Mouse (Mus musculus): Measurements from ENCODE around the gene Nrbp1. TPM values are rescaled to one million over a fixed set of nuclear protein-coding genes. Genes with fewer than 3 reads are reported as not detected.

The Nrbp1 gene
- polyA plus RNA-seq, 1 experiment from 2014 or later: 136 TPM

- peak; percentile 78 for DNase-seq (ENCODE audit: extremely low spot score, low spot score)
- H3K36me3 ChIP-seq (replicated peaks): peaks cover 20% of the 10 kb centered on the region
- WGBS: 0% methylated on average over 40 of the region's 40 CpGs
- no peaks in the 10 kb centered on the region for H3K27me3 ChIP-seq (ENCODE audit: poor library complexity, severe bottlenecking)
- H3K4me1 ChIP-seq: peaks cover 23% of the 10 kb centered on the region
- no peaks in the 10 kb centered on the region for H3K9me3 ChIP-seq
- peak overlapping the region; percentile 84 for H3K4me3 ChIP-seq
- H3K27ac ChIP-seq: peak overlapping the region; percentile 98
Observed at GRCm38 (mm10) chr5:31219911-31220447, 20.7 kb upstream of the Nrbp1 start.

- Histone ChIP-seq H3K4me3 (peak within 1 kb of the TSS; percentile 84), H3K36me3 (replicated peaks) (peaks cover 19% of the 10 kb centered on the region), H3K4me1 (peaks cover 23% of the 10 kb centered on the region), H3K9me3 (no peaks in the 10 kb centered on the region), H3K27ac (peak within 1 kb of the TSS; percentile 98), H3K27me3 (ENCODE audit: poor library complexity, severe bottlenecking) (no peaks in the 10 kb centered on the region)
- peak; percentile 96 for DNase-seq (ENCODE audit: extremely low spot score, low spot score)
- under 1% methylated on average over 70 of the region's 70 CpGs for WGBS
Observed at GRCm38 (mm10) chr5:31220448-31221303, 20.0 kb upstream of the Nrbp1 start, which contains the start of gene Ppm1g. TSS of gene Ppm1g (minus strand) at chr5:31220687.

GRCm38 (mm10) chr5:31221304-31221945, 19.2 kb upstream of the Nrbp1 start:
- Histone ChIP-seq H3K4me3 (peak overlapping the region; percentile 84), H3K4me1 (peaks cover 23% of the 10 kb centered on the region), H3K27ac (peak overlapping the region; percentile 98), H3K9me3 (no peaks in the 10 kb centered on the region), H3K27me3 (ENCODE audit: poor library complexity, severe bottlenecking) (no peaks in the 10 kb centered on the region), H3K36me3 (replicated peaks) (peaks cover 12% of the 10 kb centered on the region)
- DNase-seq (ENCODE audit: extremely low spot score, low spot score): peak; percentile 41
- 12% methylated on average over 11 of the region's 11 CpGs for WGBS

GRCm38 (mm10) chr5:31222696-31223095, 18.0 kb upstream of the Nrbp1 start:
- no peak overlapping the region for H3K27ac ChIP-seq
- H3K27me3 ChIP-seq (ENCODE audit: poor library complexity, severe bottlenecking): no peaks in the 10 kb centered on the region
- H3K4me3 ChIP-seq: no peak overlapping the region
- H3K9me3 ChIP-seq: no peaks in the 10 kb centered on the region
- WGBS: 93% methylated on average over 9 of the region's 9 CpGs
- no peaks in the 10 kb centered on the region for H3K36me3 ChIP-seq (replicated peaks)
- DNase-seq (ENCODE audit: extremely low spot score, low spot score): no peak
- peaks cover 23% of the 10 kb centered on the region for H3K4me1 ChIP-seq

- 70% methylated on average over 1 of the region's 1 CpGs for WGBS
- H3K27ac ChIP-seq: no peak overlapping the region
- DNase-seq (ENCODE audit: extremely low spot score, low spot score): no peak
- peaks cover 2% of the 10 kb centered on the region; the same call in 1 of the 2 replicates for H3K4me1 ChIP-seq
- no peaks in the 10 kb centered on the region for H3K36me3 ChIP-seq (replicated peaks)
- no peaks in the 10 kb centered on the region for H3K9me3 ChIP-seq
- H3K27me3 ChIP-seq (ENCODE audit: poor library complexity, severe bottlenecking): no peaks in the 10 kb centered on the region
- H3K4me3 ChIP-seq: no peak overlapping the region
Observed at GRCm38 (mm10) chr5:31226641-31227040, 14.0 kb upstream of the Nrbp1 start.

GRCm38 (mm10) chr5:31241522-31242034, 914 bp downstream of the Nrbp1 start:
- no peaks in the 10 kb centered on the region for H3K27me3 ChIP-seq (ENCODE audit: poor library complexity, severe bottlenecking)
- peak overlapping the region; percentile 95 for H3K4me3 ChIP-seq
- H3K27ac ChIP-seq: peak overlapping the region; percentile 97
- DNase-seq (ENCODE audit: extremely low spot score, low spot score): no peak
- H3K9me3 ChIP-seq: no peaks in the 10 kb centered on the region
- under 1% methylated on average over 13 of the region's 13 CpGs for WGBS
- H3K36me3 ChIP-seq (replicated peaks): peaks cover 30% of the 10 kb centered on the region
- H3K4me1 ChIP-seq: peaks cover 16% of the 10 kb centered on the region

- no peaks in the 10 kb centered on the region for H3K9me3 ChIP-seq
- peak overlapping the region; percentile 95 for H3K4me3 ChIP-seq
- DNase-seq (ENCODE audit: extremely low spot score, low spot score): no peak
- peaks cover 16% of the 10 kb centered on the region for H3K4me1 ChIP-seq
- no peaks in the 10 kb centered on the region for H3K27me3 ChIP-seq (ENCODE audit: poor library complexity, severe bottlenecking)
- WGBS: 30% methylated on average over 10 of the region's 10 CpGs
- H3K27ac ChIP-seq: no peak overlapping the region
- H3K36me3 ChIP-seq (replicated peaks): peaks cover 36% of the 10 kb centered on the region
Observed at GRCm38 (mm10) chr5:31242191-31242590, 1.5 kb downstream of the Nrbp1 start.

GRCm38 (mm10) chr5:31250716-31251115, 10.1 kb downstream of the Nrbp1 start:
- Histone ChIP-seq H3K27ac (peak overlapping the region; percentile 79), H3K9me3 (no peaks in the 10 kb centered on the region), H3K4me3 (no peak overlapping the region; the same call in 1 of the 2 replicates), H3K4me1 (peaks cover 37% of the 10 kb centered on the region), H3K36me3 (replicated peaks) (peaks cover 100% of the 10 kb centered on the region), H3K27me3 (ENCODE audit: poor library complexity, severe bottlenecking) (peaks cover 23% of the 10 kb centered on the region)
- 61% methylated on average over 4 of the region's 4 CpGs for WGBS
- DNase-seq (ENCODE audit: extremely low spot score, low spot score): peak; percentile 24

GRCm38 (mm10) chr5:31251541-31252101, 11.0 kb downstream of the Nrbp1 start, which contains the start of gene Krtcap3:
TSS of gene Krtcap3 (plus strand) at chr5:31251691.
- Histone ChIP-seq H3K27ac (peak within 1 kb of the TSS; percentile 79), H3K4me3 (peak within 1 kb of the TSS; percentile 47), H3K36me3 (replicated peaks) (peaks cover 99% of the 10 kb centered on the region)

GRCm38 (mm10) chr5:31252151-31252550, 11.5 kb downstream of the Nrbp1 start:
- Histone ChIP-seq H3K9me3 (no peaks in the 10 kb centered on the region), H3K4me1 (peaks cover 37% of the 10 kb centered on the region), H3K27me3 (ENCODE audit: poor library complexity, severe bottlenecking) (peaks cover 23% of the 10 kb centered on the region), H3K4me3 (peak overlapping the region; percentile 47), H3K36me3 (replicated peaks) (peaks cover 96% of the 10 kb centered on the region), H3K27ac (peak overlapping the region; percentile 79; the same call in 1 of the 2 replicates)
- DNase-seq (ENCODE audit: extremely low spot score, low spot score): no peak
- WGBS: 41% methylated on average over 10 of the region's 10 CpGs

More at GRCm38 (mm10) chr5:31251541-31252101, 11.0 kb downstream of the Nrbp1 start, which contains the start of gene Krtcap3:
- peak; percentile 31 for DNase-seq (ENCODE audit: extremely low spot score, low spot score)
- Histone ChIP-seq H3K4me1 (peaks cover 37% of the 10 kb centered on the region), H3K27me3 (ENCODE audit: poor library complexity, severe bottlenecking) (peaks cover 23% of the 10 kb centered on the region), H3K9me3 (no peaks in the 10 kb centered on the region)
- WGBS: 6% methylated on average over 47 of the region's 47 CpGs

GRCm38 (mm10) chr5:31252795-31253545, 12.3 kb downstream of the Nrbp1 start:
- H3K27me3 ChIP-seq (ENCODE audit: poor library complexity, severe bottlenecking): peaks cover 23% of the 10 kb centered on the region
- peak overlapping the region; percentile 40; the same call in 1 of the 2 replicates for H3K27ac ChIP-seq
- no peak for DNase-seq (ENCODE audit: extremely low spot score, low spot score)
- WGBS: 73% methylated on average over 16 of the region's 16 CpGs
- H3K9me3 ChIP-seq: no peaks in the 10 kb centered on the region
- H3K4me1 ChIP-seq: peaks cover 37% of the 10 kb centered on the region
- peaks cover 96% of the 10 kb centered on the region for H3K36me3 ChIP-seq (replicated peaks)
- no peak overlapping the region for H3K4me3 ChIP-seq

Measured in forebrain, embryonic 10.5 days (tissue).